Mouse (Mus musculus) adrenal gland, adult 18-20 months (tissue): ENCODE data around the gene Atp6v1g1. TPM values are rescaled to one million over a fixed set of nuclear protein-coding genes. Genes with fewer than 3 reads are reported as not detected.

Source experiments
- DNase-seq, 2 experiments: peaks; one replicate each; pipeline ENCODE4 v3.0.0; 2021 to 2022; ENCODE audit warnings: low spot score in 2 of 2
- total RNA-seq, 2 experiments: library from RNA; stranded (reverse); gene quantifications; 1 replicate in 1 of 2; 2 replicates in 1 of 2; pipeline ENCODE4 v1.2.3; 2021

The Atp6v1g1 gene
- total RNA-seq, 2 experiments from 2014 or later, result 182 to 188 TPM

DNA sequence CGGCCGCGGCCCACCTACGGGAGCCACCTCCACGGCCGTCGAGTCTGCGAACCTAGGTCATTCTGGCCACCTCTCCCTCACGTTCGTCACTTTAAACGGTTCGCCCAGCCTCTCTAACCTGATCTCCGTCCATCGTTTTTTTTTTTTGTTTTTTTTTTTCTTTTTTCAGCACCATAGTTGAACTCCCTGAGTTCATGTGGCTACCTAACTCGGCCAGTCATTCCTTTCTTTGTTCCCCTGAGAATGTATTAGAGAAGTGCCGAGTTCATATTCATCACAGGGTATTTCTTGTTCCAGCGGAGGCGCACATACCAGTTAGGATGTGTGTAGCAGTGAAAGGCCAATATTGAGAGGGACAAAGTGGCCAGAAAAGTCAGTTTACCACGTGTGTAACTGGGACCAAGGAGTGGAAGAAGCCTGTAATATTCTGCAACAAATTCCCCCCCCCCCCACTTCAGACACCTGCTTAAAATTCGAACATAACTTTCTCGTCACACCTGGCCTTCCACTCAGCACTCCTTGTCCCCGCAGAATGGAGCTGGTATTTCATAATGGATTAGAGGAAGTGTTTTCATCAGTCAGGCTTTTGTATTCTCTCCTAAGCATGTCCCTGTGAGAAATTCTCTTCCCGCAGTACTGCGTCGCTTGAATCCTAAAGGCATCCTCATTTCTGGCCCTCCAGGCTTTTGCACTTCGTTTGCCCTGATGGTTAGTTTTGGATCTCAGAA, 823 bp downstream of the Atp6v1g1 start:
- no peak for DNase-seq

DNA sequence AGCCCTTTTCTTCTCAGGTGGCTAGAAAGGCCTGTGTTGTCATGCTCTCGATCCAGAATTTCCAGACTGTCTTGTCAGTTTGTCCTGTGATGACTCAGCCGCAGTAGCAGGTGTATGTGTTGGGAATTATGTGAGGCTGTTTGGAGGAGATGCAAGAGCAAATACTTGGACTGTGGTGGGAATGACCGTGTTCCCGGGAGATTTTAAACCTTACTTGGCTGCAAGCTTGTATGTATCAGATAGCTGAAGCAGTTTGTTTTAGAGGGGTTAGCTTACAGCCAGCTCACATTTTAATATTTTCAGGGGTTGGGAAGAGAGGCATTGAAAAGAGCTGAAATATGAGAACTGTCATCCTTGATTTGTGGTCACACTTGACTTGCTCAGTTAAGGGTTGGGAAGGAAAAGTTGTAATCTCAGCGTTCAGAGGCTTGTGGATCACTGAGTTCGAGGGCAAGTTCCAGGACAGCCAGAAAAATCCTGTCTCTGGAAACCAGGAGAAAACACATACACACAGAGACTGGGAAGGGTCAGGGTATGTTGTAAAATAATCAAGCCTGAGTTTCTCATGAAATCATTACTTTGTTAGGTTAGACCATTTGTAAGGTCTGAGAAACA, 2.0 kb downstream of the Atp6v1g1 start:
- no peak for DNase-seq

DNA sequence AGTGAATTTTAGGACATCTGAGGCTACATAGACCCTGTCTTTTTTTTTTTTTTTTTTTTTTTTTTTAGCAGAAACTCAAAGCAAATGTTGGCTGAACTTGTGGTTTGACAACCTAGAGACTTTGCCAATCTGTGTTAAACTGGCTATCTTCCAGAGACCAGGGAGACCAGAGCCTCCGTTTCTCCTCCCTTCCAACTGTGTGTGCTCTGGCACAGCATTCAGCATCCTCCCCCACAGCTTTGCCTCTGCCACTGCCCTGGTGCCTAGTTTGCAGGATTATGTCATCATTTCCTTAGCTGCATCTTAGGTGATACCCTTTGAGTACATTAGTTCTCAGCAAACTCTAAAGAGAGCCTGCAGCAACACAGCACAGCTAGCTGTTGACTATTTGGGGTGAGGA, 3.2 kb downstream of the Atp6v1g1 start:
- DNase-seq, result no peak

DNA sequence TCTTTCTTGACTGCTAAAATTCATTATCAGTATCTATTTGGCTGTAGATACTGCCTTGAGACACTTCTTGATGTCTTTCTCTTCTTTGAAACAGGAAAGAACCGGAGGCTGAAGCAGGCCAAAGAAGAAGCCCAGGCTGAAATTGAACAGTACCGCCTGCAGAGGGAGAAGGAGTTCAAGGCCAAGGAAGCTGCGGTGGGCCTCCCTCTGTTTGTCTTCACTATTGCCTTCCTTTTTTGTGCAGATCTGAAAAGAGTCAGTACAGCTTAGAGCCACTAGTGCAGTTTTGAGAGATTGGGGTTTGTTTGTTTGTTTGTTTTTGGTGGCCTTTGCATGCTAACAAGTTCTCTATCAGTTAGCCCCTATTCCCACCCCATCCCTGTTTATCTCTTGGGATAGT, 3.9 kb downstream of the Atp6v1g1 start:
- DNase-seq, result no peak

DNA sequence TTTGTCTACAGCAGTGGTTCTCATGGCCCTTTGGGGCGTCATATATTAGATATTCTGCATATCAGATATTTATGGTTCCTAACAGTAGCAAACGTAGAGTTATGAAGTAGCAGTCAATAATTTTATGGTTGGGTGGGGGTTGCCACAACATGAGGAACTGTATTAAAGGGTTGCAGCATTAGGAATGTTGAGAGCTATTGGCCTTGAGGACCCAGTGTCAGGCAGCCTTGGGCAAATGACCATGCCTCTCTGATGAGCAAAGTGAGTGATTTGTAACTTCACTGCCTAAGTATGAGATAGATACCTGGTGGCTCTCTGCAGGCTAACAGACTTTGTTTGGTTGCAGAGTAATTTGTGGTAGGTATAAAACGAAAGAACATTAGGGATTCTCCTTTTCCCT, 6.3 kb downstream of the Atp6v1g1 start:
- DNase-seq, result no peak

DNA sequence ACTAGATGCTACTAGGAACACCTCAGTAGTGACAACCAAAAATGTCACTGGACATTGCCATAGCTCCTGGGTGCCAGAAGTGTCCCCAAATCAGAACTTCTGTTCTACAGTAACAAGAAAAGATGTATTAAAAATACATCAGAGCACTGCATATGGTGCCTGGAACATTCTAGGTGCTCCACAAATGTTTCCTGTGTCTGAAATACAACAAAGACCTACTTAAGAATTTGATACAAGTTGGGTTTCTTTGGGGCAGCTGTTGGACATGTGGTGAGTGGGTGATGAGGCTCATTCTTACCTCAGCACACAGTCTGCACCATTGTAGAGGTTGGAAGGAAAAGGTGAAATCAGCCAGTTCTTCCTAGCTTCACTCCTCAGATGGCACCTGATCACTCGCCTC, 8.3 kb downstream of the Atp6v1g1 start:
- DNase-seq, result no peak

DNA sequence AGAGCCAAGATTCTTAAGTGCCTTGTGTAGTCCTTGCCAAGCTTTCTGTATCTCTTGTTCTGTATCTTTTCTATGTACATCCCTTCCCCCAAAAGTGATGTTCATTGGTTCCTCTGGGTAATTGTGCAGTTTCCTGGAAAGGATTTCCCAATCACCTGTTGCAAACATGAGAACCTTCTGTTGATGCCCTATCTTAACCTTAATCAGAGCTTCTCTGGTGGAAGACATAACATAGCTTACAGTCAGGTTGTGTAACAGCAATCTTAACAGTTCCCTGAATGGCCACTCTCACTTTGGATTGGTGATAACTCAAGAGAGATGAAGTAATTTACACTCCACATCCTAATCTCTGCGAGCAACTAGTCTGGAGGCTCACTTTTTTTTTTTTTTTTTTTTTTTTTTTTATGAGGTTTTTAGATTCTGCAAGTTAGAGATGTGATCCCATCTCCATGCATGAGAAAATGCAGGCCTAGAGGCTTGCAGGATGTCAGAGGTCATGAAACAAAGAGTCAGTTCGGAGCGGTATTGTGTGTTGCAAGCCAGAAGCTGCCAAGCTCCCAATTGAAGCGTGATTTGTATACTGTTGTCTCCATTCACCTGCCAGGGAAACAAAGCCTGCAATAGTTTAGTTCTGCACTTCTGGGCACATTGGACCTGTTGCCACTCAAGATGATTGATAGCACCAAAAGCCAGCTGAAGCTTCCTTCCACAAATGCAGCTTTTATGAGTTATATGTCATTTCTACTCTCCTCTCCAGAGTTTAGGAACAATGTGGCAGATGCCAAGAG, 9.4 kb downstream of the Atp6v1g1 start:
- DNase-seq, result no peak

DNA sequence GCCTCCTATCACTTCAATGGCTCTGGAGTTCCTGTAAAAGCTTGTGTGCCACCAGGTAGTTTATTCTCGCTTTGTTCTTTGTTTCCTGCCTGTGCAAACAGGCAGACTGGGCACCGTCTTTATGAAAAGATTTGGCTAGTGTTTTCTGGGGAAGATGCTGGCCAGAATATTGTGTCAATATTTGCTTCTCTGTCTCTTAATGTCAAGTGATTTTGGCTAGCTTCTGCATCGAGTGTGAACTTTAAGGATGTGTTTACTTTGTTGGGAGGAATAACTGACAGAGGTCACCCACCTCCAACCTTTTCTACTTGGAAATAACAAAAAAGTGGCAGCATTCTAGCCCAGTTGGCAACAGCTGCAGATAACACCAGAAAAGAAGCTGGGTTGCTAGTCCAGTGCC, 10.0 kb downstream of the Atp6v1g1 start:
- no peak for DNase-seq

DNA sequence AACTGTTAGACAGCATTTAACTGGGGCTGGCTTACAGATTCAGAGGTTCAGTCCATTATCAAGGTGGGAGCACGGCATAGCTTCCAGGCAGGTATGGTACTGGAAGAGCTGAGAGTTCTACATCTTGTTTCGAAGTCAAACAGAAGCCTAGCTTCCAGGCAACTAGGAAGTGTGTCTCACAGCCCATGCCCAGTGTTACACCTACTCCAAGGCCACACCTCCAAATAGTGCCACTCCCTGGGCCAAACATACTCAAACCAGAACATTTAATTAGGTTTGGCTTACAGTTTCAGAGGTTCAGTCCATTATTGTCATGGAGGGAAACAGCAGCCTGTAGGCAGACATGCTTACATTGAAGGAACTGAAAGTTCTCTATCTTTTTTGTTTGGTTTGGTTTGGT, 10.5 kb downstream of the Atp6v1g1 start:
- no peak for DNase-seq

DNA sequence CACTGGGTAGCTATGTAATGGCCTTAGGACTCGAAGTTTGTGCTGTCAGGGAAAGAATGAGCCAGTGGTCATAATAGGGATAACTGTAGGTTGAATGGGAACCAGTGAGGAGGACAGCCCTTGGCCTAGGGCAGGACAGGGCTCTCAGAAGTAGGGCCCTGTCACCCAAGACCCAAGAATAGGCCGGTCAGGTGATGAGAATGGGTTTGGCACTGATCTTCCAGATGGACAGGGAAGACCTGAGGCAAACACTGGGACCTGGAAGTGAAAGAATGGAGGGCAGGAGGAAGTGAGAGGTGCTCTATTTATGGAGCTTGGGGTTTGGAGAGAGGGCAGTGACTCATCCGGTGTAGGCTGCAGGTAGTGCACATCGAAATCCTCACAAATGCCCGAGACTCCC, 12.1 kb downstream of the Atp6v1g1 start:
- no peak for DNase-seq

DNA sequence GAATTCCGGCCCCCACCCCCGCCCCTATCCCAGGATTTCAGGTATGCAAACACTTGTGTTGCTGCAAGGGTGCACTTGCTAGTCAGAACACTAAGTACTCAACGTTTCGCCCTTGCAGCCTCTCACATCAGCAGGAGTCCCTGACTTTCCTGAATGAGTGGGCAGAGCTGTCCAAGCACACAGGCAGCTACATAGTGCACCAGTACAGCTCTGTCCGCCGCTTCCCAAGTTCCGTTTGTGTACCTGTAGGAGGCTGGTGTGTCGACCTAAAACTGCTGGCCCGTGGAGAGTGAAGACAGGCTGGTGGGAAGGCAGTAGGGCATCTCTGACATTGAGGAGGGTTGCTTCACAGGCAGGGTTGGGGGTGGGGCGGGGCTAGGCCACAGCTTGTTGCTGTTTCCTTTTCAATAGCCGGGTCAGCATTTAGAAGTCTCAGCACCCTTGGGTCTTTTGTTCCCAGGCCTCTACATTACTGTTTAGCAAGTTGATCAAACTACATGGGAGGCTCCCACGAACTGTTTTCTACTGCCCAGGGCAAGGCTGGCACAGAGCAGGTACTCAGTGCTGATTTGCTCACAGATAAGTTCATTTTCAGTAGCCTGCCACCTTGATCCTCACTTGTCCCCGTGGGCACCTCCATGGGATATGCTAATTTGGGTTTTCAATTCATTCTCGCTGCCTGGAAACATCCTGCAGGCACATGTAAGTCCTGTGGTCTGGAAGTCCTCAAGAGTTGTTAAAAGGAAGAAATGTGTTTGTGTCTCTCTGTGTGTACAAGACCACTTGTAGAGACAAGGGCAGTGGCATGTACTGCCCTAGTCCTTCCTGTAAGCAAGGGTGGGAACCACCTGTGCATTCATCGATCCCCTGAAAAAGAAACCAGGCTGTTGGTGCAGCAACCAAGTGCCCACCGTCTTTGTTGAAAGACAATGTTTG, 12.8 kb downstream of the Atp6v1g1 start:
- no peak for DNase-seq

DNA sequence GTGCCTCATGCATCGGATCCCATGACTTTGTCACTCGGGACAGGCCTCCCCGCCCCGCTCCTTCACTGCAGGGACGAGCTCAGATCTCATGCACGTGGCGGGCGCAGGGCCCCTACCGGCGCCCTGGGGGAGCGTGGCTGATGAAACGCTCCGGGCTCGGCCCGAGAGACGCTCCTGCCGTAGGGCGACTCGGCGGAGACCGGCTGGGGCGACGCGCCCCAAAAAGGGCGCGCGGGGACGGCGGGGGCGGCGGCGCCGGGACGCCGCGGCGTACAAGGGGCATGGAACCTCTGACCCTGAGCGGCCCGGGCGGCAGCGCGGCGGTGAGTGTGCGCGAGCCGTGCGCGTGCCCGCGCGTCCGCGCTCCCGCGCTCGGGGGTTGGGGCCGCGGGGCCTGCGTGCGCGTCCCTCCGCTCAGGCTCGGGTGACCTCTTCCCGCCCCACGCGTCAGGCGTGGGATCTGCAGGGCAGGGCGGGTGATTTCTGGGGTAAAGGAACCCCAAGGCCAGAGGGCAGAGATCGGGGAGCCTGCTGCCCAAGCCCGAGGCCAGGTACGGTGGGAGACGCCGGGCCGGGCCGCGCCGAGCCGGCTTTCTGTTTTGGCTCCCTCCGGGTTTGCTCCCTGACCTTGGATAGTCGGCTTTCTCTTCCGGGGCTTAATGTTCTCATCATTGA, 14.0 kb downstream of the Atp6v1g1 start, which contains the start of gene Tmem268:
Tmem268 (plus strand) TSS at position 375 of the 675 bp plus-strand sequence.
- DNase-seq, result peak; percentile 80 to 82

DNA sequence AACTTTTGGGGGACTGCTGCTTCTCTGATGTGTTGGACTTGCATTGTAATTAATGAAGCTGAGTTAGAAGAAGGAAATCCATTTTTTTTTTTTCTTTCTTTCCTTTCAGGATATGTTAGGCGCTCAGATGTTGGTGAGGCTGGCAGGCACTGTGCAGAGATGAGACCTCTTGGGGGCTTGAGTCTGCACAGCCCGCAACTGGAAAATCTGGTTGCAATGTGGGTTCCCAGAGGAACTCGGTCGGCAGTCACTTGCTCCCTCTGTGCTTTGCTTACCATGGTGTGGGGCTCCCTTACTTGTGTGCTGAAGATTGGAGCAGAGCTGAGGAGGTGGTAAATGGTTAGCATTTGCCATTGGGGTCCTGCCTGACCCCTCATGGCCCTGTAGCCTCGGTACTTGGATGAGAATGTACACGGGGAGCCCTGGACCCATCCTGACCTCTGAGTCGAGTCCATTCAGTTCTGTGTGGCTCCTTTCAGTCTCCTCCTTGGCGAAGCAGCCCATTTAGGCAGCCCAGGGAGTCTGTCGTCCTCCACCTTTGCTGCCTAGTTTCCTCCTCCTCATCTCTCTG, 14.6 kb downstream of the Atp6v1g1 start:
- no peak for DNase-seq

DNA sequence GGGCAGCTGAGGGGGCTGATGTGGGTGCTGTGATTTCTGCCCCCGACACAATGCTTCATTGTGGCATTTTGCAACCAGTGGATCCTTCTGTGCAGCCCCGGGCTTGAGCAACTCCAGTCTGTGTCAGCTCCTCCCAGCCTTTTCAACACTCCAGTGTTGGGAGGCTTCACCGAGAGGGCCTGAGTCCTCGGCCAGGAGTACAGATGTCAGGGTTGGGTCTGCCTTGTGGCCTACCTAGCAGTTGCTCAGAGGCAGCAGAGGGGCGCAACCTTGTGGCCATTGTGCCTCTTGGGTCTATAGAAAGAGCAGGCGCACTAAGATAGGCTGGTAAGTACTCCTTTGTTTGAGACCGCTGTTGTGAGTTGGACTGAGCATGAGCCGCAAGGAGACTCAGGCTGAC, 15.5 kb downstream of the Atp6v1g1 start:
- no peak for DNase-seq

DNA sequence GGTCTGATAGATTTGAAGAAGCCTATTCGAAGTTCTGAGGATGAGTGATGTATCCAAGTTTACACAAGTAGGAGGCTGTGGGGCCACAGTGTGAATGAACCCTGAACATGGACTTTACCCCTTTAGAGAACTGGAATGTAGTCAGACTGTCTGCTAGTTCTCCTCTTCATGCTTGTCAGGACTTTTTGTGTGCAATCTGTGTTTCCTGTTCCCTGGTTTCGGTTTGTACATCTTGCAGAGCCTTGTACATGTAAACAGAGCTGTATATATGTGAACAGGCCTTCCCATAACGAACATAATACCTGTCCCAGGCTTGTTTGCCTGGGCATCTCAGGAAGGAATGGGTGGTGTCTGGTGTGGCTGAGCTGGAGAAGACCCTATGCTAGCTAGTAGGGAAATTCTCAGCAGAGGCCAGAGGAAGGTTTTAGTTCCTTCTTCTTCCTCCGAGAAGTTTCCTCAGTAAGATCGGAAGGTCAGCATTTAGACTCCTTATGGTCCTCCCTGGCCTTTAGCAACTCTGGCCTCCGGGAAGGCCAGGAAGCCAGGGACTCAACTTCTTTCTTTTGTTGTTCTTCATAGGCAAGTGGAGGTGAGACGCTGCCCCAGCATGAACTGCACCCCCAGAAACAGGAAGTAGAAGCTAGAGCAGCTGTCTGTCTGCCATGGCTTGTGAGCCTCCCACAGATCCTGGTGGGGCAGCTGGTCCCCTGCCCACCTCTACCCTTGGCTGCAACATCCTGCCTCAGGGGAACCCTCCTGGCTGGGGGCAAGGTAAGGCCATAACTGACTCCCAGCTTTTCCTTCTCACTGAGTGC, 17.5 kb downstream of the Atp6v1g1 start:
- DNase-seq, result no peak

DNA sequence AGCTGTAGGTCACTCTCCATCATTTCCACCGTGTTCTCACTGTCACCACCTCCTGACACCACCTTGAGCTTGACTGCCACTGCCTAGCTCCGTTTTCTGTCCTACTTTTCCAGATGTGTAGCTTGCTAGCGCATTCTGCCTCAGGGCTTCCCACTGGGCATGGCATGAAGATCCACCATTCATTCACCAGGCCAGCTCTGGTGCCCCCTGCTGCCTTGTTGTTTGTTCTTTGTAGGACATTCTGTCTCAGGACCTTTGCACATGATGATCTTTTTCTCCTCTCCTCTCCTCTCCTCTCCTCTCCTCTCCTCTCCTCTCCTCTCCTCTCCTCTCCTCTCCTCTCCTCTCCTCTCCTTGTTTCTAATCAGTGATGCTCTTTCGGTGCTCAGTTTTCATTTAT, 18.2 kb downstream of the Atp6v1g1 start:
- DNase-seq, result no peak

DNA sequence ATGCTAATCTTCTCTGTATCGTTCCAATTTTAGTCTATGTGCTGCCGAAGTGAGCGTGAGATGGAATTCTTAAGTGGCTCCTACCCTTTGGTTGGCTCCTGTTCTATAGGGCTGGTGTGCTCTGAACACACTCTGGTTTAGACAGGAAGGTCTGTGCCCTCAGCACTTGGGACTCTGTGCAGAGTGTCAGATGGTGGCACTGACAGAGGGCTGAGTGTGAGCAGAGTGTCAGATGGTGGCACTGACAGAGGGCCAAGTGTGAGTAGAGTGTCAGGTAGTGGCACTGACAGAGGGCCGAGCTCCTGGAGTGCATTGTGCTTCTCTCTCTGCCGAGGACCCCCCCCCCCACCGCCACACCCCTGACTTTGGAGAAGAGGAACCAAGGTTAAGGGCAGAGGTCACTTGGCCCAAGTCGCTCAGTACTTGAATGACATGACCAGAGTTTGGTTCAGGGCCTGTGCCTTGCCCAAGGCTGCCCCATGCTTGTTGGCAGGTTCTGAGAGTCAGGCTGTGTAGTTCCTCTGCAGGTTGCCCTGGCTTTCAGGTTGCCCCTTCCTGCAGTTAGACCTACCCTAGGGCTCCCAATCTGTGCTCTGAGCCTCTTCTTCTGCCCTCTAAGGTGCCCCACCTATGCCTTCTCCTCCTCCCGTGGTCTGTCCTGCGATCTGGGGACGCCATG, 23.3 kb downstream of the Atp6v1g1 start:
- DNase-seq, result no peak

DNA sequence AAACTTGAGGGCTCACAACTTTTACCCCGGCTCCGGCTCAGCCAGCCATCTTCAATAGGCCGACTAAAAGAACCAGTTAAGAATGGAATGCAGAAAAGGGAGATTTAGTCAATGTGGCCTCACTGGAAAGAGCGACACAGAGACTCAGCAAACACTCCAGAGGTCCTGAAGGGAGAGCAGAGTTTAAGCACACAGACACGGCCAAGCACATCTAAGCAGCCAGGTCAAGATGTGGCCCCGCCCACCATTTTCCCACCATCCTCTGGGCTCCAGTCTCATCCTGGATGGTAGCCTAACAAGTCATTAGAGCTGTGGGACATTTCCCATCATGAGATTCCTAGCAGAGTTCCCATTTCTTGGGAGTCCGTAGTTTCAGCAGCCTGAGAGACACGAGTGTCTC, 24.8 kb downstream of the Atp6v1g1 start:
- DNase-seq, result no peak
